Mouse (Mus musculus): ENCODE measurements around the gene Pitx2.

Pitx2 gene

DNA sequence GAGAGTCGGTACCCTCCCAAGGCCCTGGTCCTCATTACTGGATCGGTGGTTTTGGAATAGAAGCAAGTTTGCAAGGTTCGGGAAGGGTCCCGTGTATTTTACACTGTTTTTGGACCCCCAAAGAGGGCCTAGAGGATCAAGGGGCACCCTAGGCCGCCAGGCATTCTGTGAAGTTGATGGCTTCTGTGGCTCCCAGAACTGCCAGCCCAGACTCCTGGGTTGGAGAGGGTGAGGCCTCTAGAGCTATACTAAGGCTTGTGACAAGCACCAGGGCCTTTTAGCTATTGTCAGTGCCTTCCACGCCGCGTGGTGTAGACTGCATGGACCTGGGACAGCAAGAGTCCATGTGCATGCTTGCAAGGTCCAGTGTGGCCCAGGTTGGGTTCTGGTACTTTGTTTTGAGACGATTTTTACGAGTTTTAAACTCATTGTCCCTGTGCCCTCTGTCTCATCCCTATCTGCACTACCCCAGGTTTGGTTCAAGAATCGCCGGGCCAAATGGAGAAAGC lies 18.2 kb downstream of the Pitx2 start:
- Histone ChIP-seq H3K27me3 (ENCODE audit: control insufficient read depth, insufficient read depth, low read length, poor library complexity, severe bottlenecking) (peaks cover 12% of the 10 kb centered on the region), H3K36me3 (ENCODE audit: control insufficient read depth, insufficient read depth, low read length, poor library complexity, severe bottlenecking) (no peaks in the 10 kb centered on the region)
- DNase-seq (ENCODE audit: low read depth, low spot score), result no peak

- Histone ChIP-seq H3K27me3 (ENCODE audit: control insufficient read depth, insufficient read depth, low read length, poor library complexity, severe bottlenecking) (peaks cover 12% of the 10 kb centered on the region), H3K36me3 (ENCODE audit: control insufficient read depth, insufficient read depth, low read length, poor library complexity, severe bottlenecking) (no peaks in the 10 kb centered on the region)
- DNase-seq (ENCODE audit: low read depth, low spot score), result no peak
Measured at GRCm38 (mm10) chr3:129218371-129218921, 18.8 kb downstream of the Pitx2 start.

GRCm38 (mm10) chr3:129220086-129220670 lies 20.5 kb downstream of the Pitx2 start:
- Histone ChIP-seq H3K27me3 (ENCODE audit: control insufficient read depth, insufficient read depth, low read length, poor library complexity, severe bottlenecking) (peaks cover 16% of the 10 kb centered on the region), H3K36me3 (ENCODE audit: control insufficient read depth, insufficient read depth, low read length, poor library complexity, severe bottlenecking) (no peaks in the 10 kb centered on the region)
- no peak for DNase-seq (ENCODE audit: low read depth, low spot score)

DNA sequence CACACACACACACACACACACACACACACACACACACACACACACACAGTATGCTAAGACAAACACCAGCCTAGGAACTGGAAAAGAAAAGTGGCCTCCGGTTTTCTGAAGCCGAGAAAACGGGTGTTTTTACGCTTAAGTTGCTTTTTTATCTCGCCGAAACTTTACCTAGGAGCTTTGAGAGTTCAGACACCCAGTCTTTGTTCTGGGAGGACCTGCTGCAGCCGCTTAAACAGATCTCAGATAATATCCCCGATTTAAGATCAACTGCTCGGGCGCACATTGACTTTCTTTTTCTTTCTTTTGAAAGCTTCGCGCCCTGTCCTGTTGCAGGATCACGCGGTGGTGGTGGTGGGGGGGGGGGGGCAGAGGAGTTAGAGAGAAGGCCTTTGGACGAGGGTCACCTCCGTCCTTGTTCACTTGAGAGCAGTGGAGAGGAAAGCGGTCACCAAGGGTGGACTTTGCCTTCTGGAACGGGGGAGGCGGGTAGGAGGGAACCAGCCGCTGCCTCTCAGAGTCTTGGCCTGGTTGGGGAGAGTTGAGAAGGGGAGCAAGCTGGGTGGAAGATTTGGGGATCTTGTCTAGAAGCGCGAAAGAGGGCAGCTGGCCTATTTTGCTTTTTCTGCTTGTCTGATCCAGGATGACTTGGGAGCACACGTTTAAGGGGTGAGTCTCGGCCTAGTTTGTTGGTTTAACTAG lies 21.2 kb downstream of the Pitx2 start:
- no peak for DNase-seq (ENCODE audit: low read depth, low spot score)
- Histone ChIP-seq H3K36me3 (ENCODE audit: control insufficient read depth, insufficient read depth, low read length, poor library complexity, severe bottlenecking) (no peaks in the 10 kb centered on the region), H3K27me3 (ENCODE audit: control insufficient read depth, insufficient read depth, low read length, poor library complexity, severe bottlenecking) (peaks cover 16% of the 10 kb centered on the region)

DNA sequence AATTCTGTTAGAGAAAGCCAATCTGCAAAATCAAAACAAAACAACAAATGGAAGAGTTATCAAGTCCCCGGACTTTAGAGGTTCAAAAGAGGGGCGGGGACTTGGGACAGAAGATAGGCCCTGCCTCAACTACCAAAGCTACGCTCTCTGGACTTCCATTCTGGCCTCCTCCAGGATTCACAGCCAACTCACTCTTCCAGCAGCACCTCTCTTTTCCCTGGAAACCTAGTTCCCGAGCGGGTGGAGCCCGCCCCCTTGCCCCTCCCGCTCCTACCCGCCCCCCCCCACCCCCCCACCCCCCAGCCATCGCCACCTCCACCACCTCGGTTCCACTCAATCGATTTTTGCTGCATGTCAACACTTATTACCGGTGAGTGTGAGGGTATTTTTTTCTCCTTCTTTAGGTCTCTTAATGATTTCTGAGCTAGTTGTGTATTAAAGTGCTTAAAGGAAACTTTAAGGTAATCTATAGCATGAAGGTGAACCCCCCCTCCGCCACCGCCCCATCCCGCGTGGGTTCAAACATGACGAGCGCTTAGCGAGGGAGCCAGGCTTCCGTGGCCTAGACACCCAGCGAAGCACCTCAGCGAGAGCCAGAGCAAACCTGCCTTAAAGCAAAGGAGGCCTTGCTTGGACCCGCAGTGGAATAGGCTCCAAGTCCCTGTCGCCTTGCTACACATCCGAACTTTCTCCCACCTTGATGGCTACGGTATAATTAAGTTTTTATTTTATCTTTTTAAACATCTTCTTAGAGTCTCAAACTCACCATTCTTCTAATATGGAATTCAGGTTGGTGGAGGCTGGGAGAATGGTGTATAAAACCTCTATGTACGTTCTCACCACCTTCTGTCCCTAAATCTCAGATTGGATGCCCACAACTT lies 21.9 kb downstream of the Pitx2 start:
- Histone ChIP-seq H3K36me3 (ENCODE audit: control insufficient read depth, insufficient read depth, low read length, poor library complexity, severe bottlenecking) (no peaks in the 10 kb centered on the region), H3K27me3 (ENCODE audit: control insufficient read depth, insufficient read depth, low read length, poor library complexity, severe bottlenecking) (peaks cover 16% of the 10 kb centered on the region)
- no peak for DNase-seq (ENCODE audit: low read depth, low spot score)

GRCm38 (mm10) chr3:129222448-129223290 lies 23.0 kb downstream of the Pitx2 start:
- DNase-seq (ENCODE audit: low read depth, low spot score), result no peak
- peaks cover 14% of the 10 kb centered on the region for H3K27me3 ChIP-seq (ENCODE audit: control insufficient read depth, insufficient read depth, low read length, poor library complexity, severe bottlenecking)
- H3K36me3 ChIP-seq (ENCODE audit: control insufficient read depth, insufficient read depth, low read length, poor library complexity, severe bottlenecking), result no peaks in the 10 kb centered on the region

- H3K36me3 ChIP-seq (ENCODE audit: control insufficient read depth, insufficient read depth, low read length, poor library complexity, severe bottlenecking), result no peaks in the 10 kb centered on the region
- H3K27me3 ChIP-seq (ENCODE audit: control insufficient read depth, insufficient read depth, low read length, poor library complexity, severe bottlenecking), result peaks cover 14% of the 10 kb centered on the region
- no peak for DNase-seq (ENCODE audit: low read depth, low spot score)
Measured at GRCm38 (mm10) chr3:129223401-129223800, 23.7 kb downstream of the Pitx2 start.

- no peak for DNase-seq (ENCODE audit: low read depth, low spot score)
- H3K36me3 ChIP-seq (ENCODE audit: control insufficient read depth, insufficient read depth, low read length, poor library complexity, severe bottlenecking), result no peaks in the 10 kb centered on the region
Measured at GRCm38 (mm10) chr3:129223964-129224805, 24.5 kb downstream of the Pitx2 start.

GRCm38 (mm10) chr3:129224806-129225576 lies 25.3 kb downstream of the Pitx2 start:
- H3K36me3 ChIP-seq (ENCODE audit: control insufficient read depth, insufficient read depth, low read length, poor library complexity, severe bottlenecking), result no peaks in the 10 kb centered on the region
- H3K27me3 ChIP-seq (ENCODE audit: control insufficient read depth, insufficient read depth, low read length, poor library complexity, severe bottlenecking), result peaks cover 11% of the 10 kb centered on the region
- no peak for DNase-seq (ENCODE audit: low read depth, low spot score)

More at GRCm38 (mm10) chr3:129223964-129224805, 24.5 kb downstream of the Pitx2 start:
- peaks cover 11% of the 10 kb centered on the region for H3K27me3 ChIP-seq (ENCODE audit: control insufficient read depth, insufficient read depth, low read length, poor library complexity, severe bottlenecking)

DNA sequence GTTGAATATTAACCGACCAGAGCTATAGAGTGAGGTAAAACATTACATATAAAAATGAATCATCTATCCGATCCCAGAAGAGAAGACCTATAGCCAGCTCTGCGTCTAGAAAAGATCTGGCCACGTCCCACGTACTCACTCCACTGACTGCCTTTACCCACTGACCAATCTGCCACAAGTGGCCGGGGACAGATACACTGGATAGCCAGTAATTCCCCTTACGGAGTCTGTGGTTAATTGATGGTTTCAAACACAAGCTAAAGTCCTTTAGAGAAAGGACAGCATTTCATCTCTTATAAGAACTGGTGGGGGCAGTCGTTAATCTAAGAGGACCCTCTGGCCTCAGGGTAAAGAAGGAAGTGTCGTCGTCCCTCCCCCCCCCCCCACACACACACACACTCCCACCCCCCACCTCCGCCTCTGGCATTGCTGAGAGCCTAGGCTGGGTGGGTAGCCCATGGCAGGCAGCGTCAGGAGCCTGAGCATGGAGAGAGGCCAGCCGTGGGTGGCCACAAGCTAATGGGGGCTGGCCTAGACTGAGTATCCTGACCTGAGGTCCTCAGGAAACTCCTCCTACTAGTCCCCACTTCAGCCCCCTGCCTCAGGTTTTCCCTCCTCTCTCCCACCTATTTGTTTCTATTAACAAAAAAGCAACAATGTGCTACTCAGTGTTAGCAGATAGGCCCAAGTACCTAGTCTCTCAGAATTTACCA lies 26.1 kb downstream of the Pitx2 start:
- no peak for DNase-seq (ENCODE audit: low read depth, low spot score)
- Histone ChIP-seq H3K36me3 (ENCODE audit: control insufficient read depth, insufficient read depth, low read length, poor library complexity, severe bottlenecking) (no peaks in the 10 kb centered on the region), H3K27me3 (ENCODE audit: control insufficient read depth, insufficient read depth, low read length, poor library complexity, severe bottlenecking) (peaks cover 9% of the 10 kb centered on the region)

GRCm38 (mm10) chr3:129226681-129227080 lies 27.0 kb downstream of the Pitx2 start:
- DNase-seq (ENCODE audit: low read depth, low spot score), result no peak
- peaks cover 8% of the 10 kb centered on the region for H3K27me3 ChIP-seq (ENCODE audit: control insufficient read depth, insufficient read depth, low read length, poor library complexity, severe bottlenecking)
- no peaks in the 10 kb centered on the region for H3K36me3 ChIP-seq (ENCODE audit: control insufficient read depth, insufficient read depth, low read length, poor library complexity, severe bottlenecking)

DNA sequence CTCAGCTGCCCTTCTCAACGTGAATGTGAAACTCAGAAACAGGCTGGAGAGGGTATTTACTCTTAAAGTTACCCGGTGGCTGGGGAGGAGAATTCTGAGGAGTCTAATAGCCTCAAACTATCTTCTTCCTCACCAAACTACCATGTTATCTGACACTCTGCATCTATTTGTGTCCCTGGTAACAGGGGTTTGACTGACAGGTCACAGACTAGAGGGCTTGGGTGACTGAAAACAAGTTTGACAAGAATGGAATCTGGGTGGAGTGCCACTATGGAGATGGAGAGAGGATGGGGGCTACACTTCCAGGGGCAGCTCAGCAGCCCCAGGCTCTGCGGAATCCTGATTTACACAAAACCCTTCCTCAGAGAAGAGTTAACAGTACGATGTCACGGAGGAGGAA lies 27.7 kb downstream of the Pitx2 start:
- Histone ChIP-seq H3K36me3 (ENCODE audit: control insufficient read depth, insufficient read depth, low read length, poor library complexity, severe bottlenecking) (no peaks in the 10 kb centered on the region), H3K27me3 (ENCODE audit: control insufficient read depth, insufficient read depth, low read length, poor library complexity, severe bottlenecking) (peaks cover 7% of the 10 kb centered on the region)
- no peak for DNase-seq (ENCODE audit: low read depth, low spot score)

Data from splenic B cell, adult 2 months (primary cell).